Mouse (Mus musculus): ENCODE measurements around the gene Sfmbt1. TPM values are rescaled to one million over a fixed set of nuclear protein-coding genes. Genes with fewer than 3 reads are reported as not detected.

Sfmbt1 gene
- polyA plus RNA-seq, 1 experiment from 2014 or later, result 14.9 TPM

DNA sequence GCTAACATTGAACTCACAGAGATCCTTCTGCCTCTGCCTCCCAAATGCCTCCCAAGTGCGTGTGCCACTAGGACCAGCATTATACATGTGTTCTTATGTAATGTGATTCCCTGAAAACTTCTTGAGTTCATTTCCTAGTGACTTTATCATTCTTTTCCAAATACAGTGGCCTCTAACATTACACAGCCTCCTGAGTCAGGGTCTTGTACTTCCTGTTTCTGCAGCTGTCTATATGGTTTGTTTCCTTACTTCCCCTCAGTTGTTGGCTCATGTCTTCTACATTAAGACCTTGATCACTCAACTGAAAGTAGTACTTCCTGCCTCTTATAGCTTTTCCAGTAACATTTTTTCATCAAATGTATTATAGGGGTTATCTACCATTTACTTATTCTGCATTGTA is 46.6 kb downstream of the Sfmbt1 start:
- DNase-seq (ENCODE audit: low spot score) (no peak), ATAC-seq (replicated peaks; ENCODE audit: low FRiP score, low TSS enrichment, low read depth) (no peak)
- H3K36me3 ChIP-seq (ENCODE audit: control insufficient read depth, insufficient read depth, low read length), result no peaks in the 10 kb centered on the region
- no peaks in the 10 kb centered on the region for H3K27me3 ChIP-seq (replicated peaks; ENCODE audit: control insufficient read depth, insufficient read depth, low read length)
- no peak overlapping the region for H3K4me3 ChIP-seq (ENCODE audit: low read depth, low read length)
- H3K9ac ChIP-seq (ENCODE audit: low read length), result no peak overlapping the region
- H3K9me3 ChIP-seq (ENCODE audit: control insufficient read depth, low read length), result no peaks in the 10 kb centered on the region
- no peak overlapping the region for H3K4me2 ChIP-seq (ENCODE audit: low read length)
- H3K27ac ChIP-seq (ENCODE audit: low read depth), result no peak overlapping the region
- no peaks in the 10 kb centered on the region for H3K4me1 ChIP-seq (replicated peaks; ENCODE audit: control insufficient read depth, insufficient read depth, low read length)
- WGBS, result 90% methylated on average over 1 of the region's 1 CpGs

DNA sequence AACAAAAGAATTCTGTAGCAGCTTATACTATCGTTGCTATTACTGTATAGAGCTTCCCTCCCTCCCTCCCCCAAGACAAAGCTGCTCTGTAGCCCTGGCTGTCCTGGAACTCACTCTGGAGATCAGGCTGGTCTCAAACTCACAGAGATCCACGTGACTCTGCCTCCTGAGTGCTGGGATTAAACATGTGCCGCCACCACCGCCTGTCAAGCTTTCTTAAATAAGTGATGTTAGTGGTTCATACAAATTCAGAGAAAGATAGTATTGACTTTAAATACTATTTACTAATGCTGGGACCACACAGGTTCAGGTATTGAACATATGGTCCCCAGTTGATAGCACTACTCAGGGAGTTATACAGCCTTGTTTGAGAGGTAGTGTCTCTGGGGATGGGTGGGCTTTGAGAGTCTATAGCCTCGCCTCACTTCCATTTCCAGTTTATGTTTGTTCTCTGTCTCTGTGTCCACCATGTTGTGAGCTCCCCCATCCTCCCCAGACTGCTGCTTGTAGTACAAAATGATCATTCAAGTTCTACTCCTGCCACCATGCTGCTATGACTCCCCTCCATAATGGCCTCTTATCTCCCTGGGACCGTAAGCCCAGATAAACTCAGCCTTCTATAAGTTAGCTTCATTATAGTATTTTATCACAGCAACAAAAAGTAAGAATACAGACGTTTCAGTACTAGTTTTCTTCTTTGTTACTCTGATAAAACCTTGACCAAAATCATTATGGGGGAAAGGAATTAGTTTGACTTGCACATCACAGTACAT is 47.7 kb downstream of the Sfmbt1 start:
- Histone ChIP-seq H3K36me3 (ENCODE audit: control insufficient read depth, insufficient read depth, low read length) (no peaks in the 10 kb centered on the region), H3K27ac (ENCODE audit: low read depth) (no peak overlapping the region), H3K9ac (ENCODE audit: low read length) (no peak overlapping the region), H3K4me1 (replicated peaks; ENCODE audit: control insufficient read depth, insufficient read depth, low read length) (no peaks in the 10 kb centered on the region), H3K4me3 (ENCODE audit: low read depth, low read length) (no peak overlapping the region), H3K4me2 (ENCODE audit: low read length) (no peak overlapping the region), H3K9me3 (ENCODE audit: control insufficient read depth, low read length) (no peaks in the 10 kb centered on the region), H3K27me3 (replicated peaks; ENCODE audit: control insufficient read depth, insufficient read depth, low read length) (no peaks in the 10 kb centered on the region)
- no peak for DNase-seq (ENCODE audit: low spot score)
- no peak for ATAC-seq (replicated peaks; ENCODE audit: low FRiP score, low TSS enrichment, low read depth)
- WGBS, result 89% methylated on average over 7 of the region's 7 CpGs

DNA sequence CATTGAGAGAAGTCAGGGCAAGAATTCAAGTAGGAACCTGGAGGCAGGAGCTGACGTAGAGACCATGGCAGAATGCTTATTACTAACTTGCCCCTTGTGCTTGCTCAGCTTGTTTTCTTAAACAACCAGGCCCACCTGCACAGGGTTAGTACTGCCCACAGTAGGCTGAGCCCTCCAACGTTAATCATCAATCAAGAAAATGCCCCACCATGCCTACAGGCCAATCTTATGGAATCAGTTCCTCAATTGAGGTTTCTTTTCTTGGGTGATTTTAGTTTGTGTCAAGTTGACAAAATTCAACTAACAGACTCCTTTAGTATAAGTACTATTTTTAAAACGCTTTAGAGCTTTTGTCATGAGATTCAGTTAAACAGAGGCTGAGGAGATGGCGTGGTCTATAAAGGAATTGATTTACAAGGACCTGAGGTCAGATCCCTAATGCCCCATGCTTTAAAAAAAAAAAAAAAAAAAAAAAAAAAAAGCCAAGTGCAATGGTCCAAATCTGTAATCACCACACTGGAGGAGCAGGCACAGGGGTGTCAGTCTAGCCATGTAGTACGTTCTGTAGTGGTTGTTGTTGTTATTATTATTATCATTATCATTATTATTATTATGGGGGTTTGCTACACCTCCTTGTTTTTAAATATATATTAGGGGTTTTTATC is 48.4 kb downstream of the Sfmbt1 start:
- no peak overlapping the region for H3K4me2 ChIP-seq (ENCODE audit: low read length)
- no peak overlapping the region for H3K4me3 ChIP-seq (ENCODE audit: low read depth, low read length)
- ATAC-seq (replicated peaks; ENCODE audit: low FRiP score, low TSS enrichment, low read depth) (no peak), DNase-seq (ENCODE audit: low spot score) (no peak)
- no peaks in the 10 kb centered on the region for H3K27me3 ChIP-seq (replicated peaks; ENCODE audit: control insufficient read depth, insufficient read depth, low read length)
- H3K9me3 ChIP-seq (ENCODE audit: control insufficient read depth, low read length), result no peaks in the 10 kb centered on the region
- H3K36me3 ChIP-seq (ENCODE audit: control insufficient read depth, insufficient read depth, low read length), result no peaks in the 10 kb centered on the region
- 67% methylated on average over 5 of the region's 5 CpGs for WGBS
- no peak overlapping the region for H3K9ac ChIP-seq (ENCODE audit: low read length)
- no peak overlapping the region for H3K27ac ChIP-seq (ENCODE audit: low read depth)
- H3K4me1 ChIP-seq (replicated peaks; ENCODE audit: control insufficient read depth, insufficient read depth, low read length), result no peaks in the 10 kb centered on the region

DNA sequence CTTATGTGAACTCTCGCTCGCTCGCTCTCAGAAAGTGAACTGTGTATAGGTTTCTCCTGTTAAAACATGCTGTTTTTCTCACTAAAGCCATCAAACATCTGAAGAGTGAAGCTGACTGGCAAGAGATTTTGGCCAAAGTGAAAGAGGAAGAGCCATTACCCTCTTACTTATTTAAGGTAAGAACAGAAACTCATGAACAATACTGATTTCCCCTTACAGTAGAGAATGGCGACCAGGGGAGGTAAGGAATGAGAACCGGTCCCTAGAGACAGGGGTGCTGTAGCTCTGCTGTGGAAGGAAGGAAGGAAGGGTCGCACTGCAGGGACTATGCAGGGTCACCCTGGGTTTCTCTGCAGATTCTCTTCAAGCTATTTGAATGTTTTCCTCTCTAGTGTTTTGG is 70.0 kb downstream of the Sfmbt1 start:
- Histone ChIP-seq H3K9me3 (ENCODE audit: control insufficient read depth, low read length) (no peaks in the 10 kb centered on the region), H3K27me3 (replicated peaks; ENCODE audit: control insufficient read depth, insufficient read depth, low read length) (no peaks in the 10 kb centered on the region), H3K27ac (ENCODE audit: low read depth) (no peak overlapping the region), H3K9ac (ENCODE audit: low read length) (no peak overlapping the region), H3K4me1 (replicated peaks; ENCODE audit: control insufficient read depth, insufficient read depth, low read length) (no peaks in the 10 kb centered on the region), H3K4me3 (ENCODE audit: low read depth, low read length) (no peak overlapping the region), H3K36me3 (ENCODE audit: control insufficient read depth, insufficient read depth, low read length) (peaks cover 30% of the 10 kb centered on the region), H3K4me2 (ENCODE audit: low read length) (no peak overlapping the region)
- 90% methylated on average over 6 of the region's 6 CpGs for WGBS
- ATAC-seq (replicated peaks; ENCODE audit: low FRiP score, low TSS enrichment, low read depth), result no peak
- no peak for DNase-seq (ENCODE audit: low spot score)

DNA sequence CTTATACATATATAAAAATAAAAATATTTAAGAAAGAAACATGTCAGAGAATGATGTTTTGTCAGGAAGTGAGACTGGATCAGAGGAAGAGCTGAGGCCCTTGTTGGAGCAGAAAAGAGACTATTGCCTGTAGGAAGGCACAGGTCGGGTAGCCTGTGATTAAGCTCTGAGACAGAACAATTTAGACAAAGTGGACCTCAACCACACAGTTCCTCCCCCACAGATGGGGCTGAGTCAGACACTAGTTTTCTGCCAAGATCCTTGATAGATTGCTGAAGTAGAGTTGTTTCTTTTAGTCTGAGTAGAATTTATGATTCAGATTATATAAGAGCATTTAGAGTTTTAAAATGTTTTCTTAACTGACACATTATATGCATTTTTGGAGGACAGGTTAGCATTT is 74.8 kb downstream of the Sfmbt1 start:
- 65% methylated on average over 1 of the region's 1 CpGs for WGBS
- Histone ChIP-seq H3K9ac (ENCODE audit: low read length) (no peak overlapping the region), H3K36me3 (ENCODE audit: control insufficient read depth, insufficient read depth, low read length) (peaks cover 30% of the 10 kb centered on the region), H3K4me1 (replicated peaks; ENCODE audit: control insufficient read depth, insufficient read depth, low read length) (no peaks in the 10 kb centered on the region), H3K27ac (ENCODE audit: low read depth) (no peak overlapping the region), H3K4me2 (ENCODE audit: low read length) (no peak overlapping the region), H3K27me3 (replicated peaks; ENCODE audit: control insufficient read depth, insufficient read depth, low read length) (no peaks in the 10 kb centered on the region), H3K4me3 (ENCODE audit: low read depth, low read length) (no peak overlapping the region), H3K9me3 (ENCODE audit: control insufficient read depth, low read length) (no peaks in the 10 kb centered on the region)
- DNase-seq (ENCODE audit: low spot score) (no peak), ATAC-seq (replicated peaks; ENCODE audit: low FRiP score, low TSS enrichment, low read depth) (no peak)

DNA sequence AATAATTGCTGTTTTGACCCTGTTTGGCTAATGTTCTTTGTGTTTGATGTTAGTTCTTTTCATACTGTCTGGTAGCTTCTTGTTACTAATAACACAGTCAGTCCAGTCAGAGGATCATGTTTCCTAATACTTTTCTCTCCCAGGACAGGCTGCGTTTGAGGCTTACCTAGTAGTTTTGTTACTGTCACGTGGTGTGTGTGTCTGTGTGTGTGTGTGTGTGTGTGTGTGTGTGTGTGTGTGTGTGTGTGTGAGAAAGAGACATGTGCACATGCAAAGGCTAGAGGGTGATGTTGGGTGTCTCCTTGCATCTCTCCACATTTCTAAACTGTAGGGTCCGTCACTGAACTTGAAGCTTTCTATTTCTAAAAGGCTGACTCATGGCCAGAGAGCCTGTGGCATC is 78.2 kb downstream of the Sfmbt1 start:
- Histone ChIP-seq H3K4me3 (ENCODE audit: low read depth, low read length) (no peak overlapping the region), H3K9ac (ENCODE audit: low read length) (no peak overlapping the region), H3K4me2 (ENCODE audit: low read length) (no peak overlapping the region), H3K27me3 (replicated peaks; ENCODE audit: control insufficient read depth, insufficient read depth, low read length) (no peaks in the 10 kb centered on the region), H3K9me3 (ENCODE audit: control insufficient read depth, low read length) (0 out of 2 replicates have a peak, but pooled peaks cover 4% of the 10 kb centered on the region), H3K27ac (ENCODE audit: low read depth) (no peak overlapping the region), H3K4me1 (replicated peaks; ENCODE audit: control insufficient read depth, insufficient read depth, low read length) (no peaks in the 10 kb centered on the region), H3K36me3 (ENCODE audit: control insufficient read depth, insufficient read depth, low read length) (peaks cover 27% of the 10 kb centered on the region)
- WGBS, result 87% methylated on average over 3 of the region's 3 CpGs
- no peak for DNase-seq (ENCODE audit: low spot score)
- ATAC-seq (replicated peaks; ENCODE audit: low FRiP score, low TSS enrichment, low read depth), result no peak

DNA sequence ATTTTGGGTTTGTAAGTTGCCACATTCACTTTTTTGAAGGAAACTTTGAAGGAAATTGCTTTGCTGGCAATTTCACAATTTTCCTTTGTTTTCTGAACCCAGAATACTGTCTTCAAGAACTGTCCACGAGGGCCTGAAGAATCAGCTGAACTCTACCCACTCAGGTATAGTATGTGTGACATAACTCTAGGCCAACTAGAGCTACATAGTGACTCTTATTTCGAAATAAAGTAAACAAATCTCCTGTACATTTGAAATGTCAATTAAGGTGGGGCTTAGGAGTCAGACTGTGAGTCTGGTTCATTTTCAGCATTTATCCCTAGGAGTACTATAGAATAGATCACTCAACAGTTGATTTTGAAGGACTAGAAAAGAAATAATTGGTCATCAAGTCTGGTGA is 87.1 kb downstream of the Sfmbt1 start:
- no peak overlapping the region for H3K4me2 ChIP-seq (ENCODE audit: low read length)
- H3K36me3 ChIP-seq (ENCODE audit: control insufficient read depth, insufficient read depth, low read length), result peaks cover 35% of the 10 kb centered on the region
- no peak overlapping the region for H3K4me3 ChIP-seq (ENCODE audit: low read depth, low read length)
- H3K9ac ChIP-seq (ENCODE audit: low read length), result no peak overlapping the region
- no peak for ATAC-seq (replicated peaks; ENCODE audit: low FRiP score, low TSS enrichment, low read depth)
- 86% methylated on average over 2 of the region's 2 CpGs for WGBS
- no peaks in the 10 kb centered on the region for H3K4me1 ChIP-seq (replicated peaks; ENCODE audit: control insufficient read depth, insufficient read depth, low read length)
- no peaks in the 10 kb centered on the region for H3K27me3 ChIP-seq (replicated peaks; ENCODE audit: control insufficient read depth, insufficient read depth, low read length)
- H3K27ac ChIP-seq (ENCODE audit: low read depth), result no peak overlapping the region
- no peak for DNase-seq (ENCODE audit: low spot score)
- no peaks in the 10 kb centered on the region for H3K9me3 ChIP-seq (ENCODE audit: control insufficient read depth, low read length)

DNA sequence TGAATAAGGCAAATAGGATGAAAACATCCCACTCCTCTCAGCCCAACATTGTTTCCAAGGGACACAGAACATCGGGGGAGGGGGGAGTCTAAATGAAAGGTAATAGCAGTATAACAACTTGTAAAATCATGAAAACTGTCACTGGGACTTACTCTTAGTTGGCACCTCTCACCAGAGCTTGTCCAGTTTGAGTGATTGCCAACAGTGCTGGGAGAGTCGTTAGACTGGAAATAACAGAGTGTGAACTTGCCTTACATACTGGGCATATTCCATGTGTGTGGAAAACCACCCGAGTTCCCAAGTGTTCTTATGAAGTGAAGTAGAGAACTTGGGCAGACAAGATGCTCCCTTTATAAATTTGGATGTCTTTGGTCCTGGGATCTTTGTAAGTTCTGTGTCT is 106.5 kb downstream of the Sfmbt1 start:
- no peak overlapping the region for H3K9ac ChIP-seq (ENCODE audit: low read length)
- H3K9me3 ChIP-seq (ENCODE audit: control insufficient read depth, low read length), result no peaks in the 10 kb centered on the region
- peaks cover 7% of the 10 kb centered on the region for H3K4me1 ChIP-seq (replicated peaks; ENCODE audit: control insufficient read depth, insufficient read depth, low read length)
- H3K4me3 ChIP-seq (ENCODE audit: low read depth, low read length), result no peak overlapping the region
- WGBS, result 80% methylated on average over 3 of the region's 3 CpGs
- peaks cover 44% of the 10 kb centered on the region for H3K36me3 ChIP-seq (ENCODE audit: control insufficient read depth, insufficient read depth, low read length)
- no peak overlapping the region for H3K27ac ChIP-seq (ENCODE audit: low read depth)
- no peak for DNase-seq (ENCODE audit: low spot score)
- H3K4me2 ChIP-seq (ENCODE audit: low read length), result no peak overlapping the region
- ATAC-seq (replicated peaks; ENCODE audit: low FRiP score, low TSS enrichment, low read depth), result no peak
- no peaks in the 10 kb centered on the region for H3K27me3 ChIP-seq (replicated peaks; ENCODE audit: control insufficient read depth, insufficient read depth, low read length)

All from intestine, embryonic 14.5 days (tissue).